Mouse (Mus musculus) heart, embryonic 14.5 days (tissue): ENCODE measurements around the gene Kcnab1. TPM values are rescaled to one million over a fixed set of nuclear protein-coding genes. Genes with fewer than 3 reads are reported as not detected.

Source experiments
- ATAC-seq: fragments of 200-750 bp; cut with Nextera tagmentation; 2 replicates; pipeline ENCODE4 v1.8.0; 2017; ENCODE audit warnings: low read depth, moderate TSS enrichment; ENCODE audit not compliant: insufficient number of reproducible peaks, insufficient read depth, low FRiP score
- H3K27ac ChIP-seq, 2 experiments: fragments of 200-500 bp in 1 of 2; fragments of 300-500 bp in 1 of 2; sonication (generic) in 1 of 2; replicated peaks in 1 of 2; 2 replicates each; pipeline ENCODE4 v1.5.1; 2012 to 2014; ENCODE audit warnings: low read depth in 2 of 2, low read length in 2 of 2, control low read depth in 1 of 2, mild to moderate bottlenecking in 1 of 2, mixed read lengths in 1 of 2; ENCODE audit not compliant: control insufficient read depth in 1 of 2, insufficient read depth in 1 of 2
- H3K27me3 ChIP-seq: fragments of 300-500 bp; sonication (generic); 2 replicates; pipeline ENCODE4 v1.6.1; 2014; ENCODE audit warnings: mild to moderate bottlenecking, low read length, control low read depth; ENCODE audit not compliant: control insufficient read depth, insufficient read depth
- H3K36me3 ChIP-seq: fragments of 300-500 bp; sonication (generic); 2 replicates; pipeline ENCODE4 v1.6.1; 2014; ENCODE audit warnings: mild to moderate bottlenecking, control low read depth, low read length, mixed read lengths; ENCODE audit not compliant: control insufficient read depth, insufficient read depth
- H3K4me1 ChIP-seq, 2 experiments: fragments of 200-500 bp in 1 of 2; fragments of 300-500 bp in 1 of 2; sonication (generic) in 1 of 2; 2 replicates each; pipeline ENCODE4 v1.6.1; 2012 to 2014; ENCODE audit warnings: low read length in 2 of 2, control low read depth in 1 of 2, mixed read lengths in 1 of 2; ENCODE audit not compliant: control insufficient read depth in 2 of 2, insufficient read depth in 2 of 2
- H3K4me2 ChIP-seq: fragments of 300-500 bp; sonication (generic); 2 replicates; pipeline ENCODE4 v1.6.1; 2014; ENCODE audit warnings: mild to moderate bottlenecking, low read length
- H3K4me3 ChIP-seq, 2 experiments: fragments of 200-500 bp in 1 of 2; fragments of 300-500 bp in 1 of 2; sonication (generic) in 1 of 2; 2 replicates each; pipeline ENCODE4 v1.5.1; 2012 to 2014; ENCODE audit warnings: low read length in 2 of 2, mild to moderate bottlenecking in 2 of 2, control low read depth in 1 of 2, low read depth in 1 of 2, moderate library complexity in 1 of 2; ENCODE audit not compliant: control insufficient read depth in 1 of 2, insufficient read depth in 1 of 2
- H3K9ac ChIP-seq: fragments of 300-500 bp; sonication (generic); 2 replicates; pipeline ENCODE4 v1.6.1; 2014; ENCODE audit warnings: mild to moderate bottlenecking, low read length
- H3K9me3 ChIP-seq: fragments of 300-500 bp; sonication (generic); 2 replicates; pipeline ENCODE4 v1.6.1; 2016; ENCODE audit warnings: low read length, control low read depth; ENCODE audit not compliant: control insufficient read depth
- WGBS: fragments of 180-500 bp; shearing (Covaris S2); extraction: QIAGEN DNeasy Blood & Tissue Kit; methylation state at CpG from one replicate; pipeline ENCODE4 v1.1.7; 2014; 5-methylcytosine and 5-hydroxymethylcytosine counted together
- polyA plus RNA-seq: library from polyadenylated mRNA; unstranded; fragments of >200 nt; fragmentation: Nextera tagmentation; extraction: Ambion mirVana; gene quantifications from 2 replicates; pipeline ENCODE4 v1.2.1, GENCODE M21; 2014

Gene Kcnab1
- polyA plus RNA-seq, 1 experiment from 2014 or later = 2.8 TPM

DNA sequence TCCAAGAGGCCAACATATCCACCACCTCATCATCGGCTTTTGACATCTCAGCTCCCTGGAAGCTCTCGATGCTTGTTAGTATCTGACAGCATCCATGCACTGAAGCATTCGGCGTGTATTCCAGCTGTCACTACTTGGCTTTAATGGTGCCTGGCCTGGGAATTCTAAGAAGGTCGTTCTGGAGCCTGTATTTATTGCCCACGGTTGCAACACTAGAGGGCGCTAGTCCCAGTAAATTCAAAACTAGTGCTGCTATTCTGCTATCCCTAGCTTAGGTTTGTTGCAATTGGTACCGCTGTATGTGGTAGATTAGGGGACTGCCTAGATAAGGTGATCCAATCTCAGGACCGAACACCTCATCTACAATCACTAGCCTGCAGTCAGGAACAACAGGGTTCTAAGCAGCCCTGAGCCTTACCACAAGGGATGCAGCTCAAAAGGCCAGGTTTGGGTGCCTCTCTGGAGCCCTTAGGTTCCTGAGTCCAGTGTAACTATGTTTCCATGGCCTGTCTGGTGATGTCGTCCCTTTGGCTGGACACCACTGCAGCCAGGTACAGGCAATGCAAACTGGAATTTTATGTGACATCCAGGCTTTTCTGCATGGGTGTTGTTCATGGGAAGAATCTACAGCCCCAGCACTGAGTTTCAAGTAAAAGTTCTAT, 208.8 kb downstream of the Kcnab1 start:
- H3K9ac ChIP-seq = no peak overlapping the region
- H3K4me1 ChIP-seq = no peaks in the 10 kb centered on the region
- no peaks in the 10 kb centered on the region for H3K9me3 ChIP-seq
- ATAC-seq = no peak
- H3K27me3 ChIP-seq = no peaks in the 10 kb centered on the region
- 34% methylated on average over 10 of the region's 10 CpGs for WGBS
- no peak overlapping the region for H3K4me3 ChIP-seq
- H3K4me2 ChIP-seq = no peak overlapping the region
- H3K36me3 ChIP-seq = no peaks in the 10 kb centered on the region
- no peak overlapping the region for H3K27ac ChIP-seq

DNA sequence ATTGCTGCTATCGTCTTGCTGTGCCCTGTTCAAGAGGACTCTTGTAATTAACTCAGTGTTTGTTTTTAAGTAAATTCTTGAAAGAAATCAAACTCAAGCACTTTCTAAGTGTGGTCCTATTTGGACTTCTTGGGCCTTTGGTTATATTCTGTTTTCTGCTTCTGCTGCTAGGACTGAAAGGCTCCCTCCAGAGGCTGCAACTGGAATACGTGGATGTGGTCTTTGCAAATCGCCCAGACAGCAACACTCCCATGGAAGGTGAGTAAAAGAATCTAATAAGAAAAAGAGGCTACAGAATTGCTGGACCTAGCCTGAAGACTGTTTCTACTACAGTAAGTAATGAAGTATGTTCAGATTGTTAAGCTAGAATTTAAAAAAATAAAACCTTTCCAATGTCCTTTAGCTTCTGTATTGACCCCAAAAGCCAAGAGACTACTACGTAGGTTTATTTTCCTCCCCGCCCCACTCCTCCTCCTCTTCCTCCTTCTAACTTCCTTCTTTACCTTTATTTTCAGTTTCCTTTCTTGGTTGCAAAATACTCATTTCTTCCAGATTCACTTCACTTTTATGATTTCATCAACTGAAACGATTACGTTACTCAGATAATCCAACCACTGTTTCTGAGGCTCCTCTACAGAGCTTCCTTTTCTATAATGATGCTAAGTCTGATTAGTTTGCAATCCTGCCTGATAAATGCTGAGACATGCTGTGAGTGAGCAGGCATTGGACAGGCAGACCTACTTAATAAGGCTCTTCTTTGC, 210.2 kb downstream of the Kcnab1 start:
- no peaks in the 10 kb centered on the region for H3K9me3 ChIP-seq
- no peak overlapping the region for H3K4me3 ChIP-seq
- H3K36me3 ChIP-seq = no peaks in the 10 kb centered on the region
- H3K4me2 ChIP-seq = no peak overlapping the region
- no peaks in the 10 kb centered on the region for H3K4me1 ChIP-seq
- 71% methylated on average over 7 of the region's 7 CpGs for WGBS
- no peak for ATAC-seq
- H3K9ac ChIP-seq = no peak overlapping the region
- no peak overlapping the region for H3K27ac ChIP-seq
- no peaks in the 10 kb centered on the region for H3K27me3 ChIP-seq

DNA sequence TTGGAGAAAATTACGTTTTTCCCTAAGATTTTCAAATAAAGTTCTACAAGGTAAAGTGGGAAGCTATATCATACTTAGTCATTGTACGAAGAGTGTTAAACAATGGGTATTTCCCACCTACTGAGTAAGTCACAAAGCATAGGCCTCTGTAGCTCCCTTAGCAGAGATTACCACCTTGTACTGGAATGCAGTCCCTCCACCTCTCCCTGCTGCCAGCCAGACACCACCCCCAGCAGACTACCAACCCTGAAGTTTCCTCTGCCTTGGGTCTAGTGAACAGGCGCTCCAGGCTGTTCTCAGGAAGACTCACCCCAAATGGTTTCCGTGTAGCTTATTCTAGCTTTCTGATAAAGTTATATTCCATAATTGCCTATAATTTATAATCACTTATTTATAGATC, 211.8 kb downstream of the Kcnab1 start:
- Histone ChIP-seq H3K9ac (no peak overlapping the region), H3K4me3 (no peak overlapping the region), H3K4me1 (no peaks in the 10 kb centered on the region), H3K27ac (no peak overlapping the region), H3K9me3 (no peaks in the 10 kb centered on the region), H3K4me2 (no peak overlapping the region), H3K36me3 (no peaks in the 10 kb centered on the region), H3K27me3 (no peaks in the 10 kb centered on the region)
- 76% methylated on average over 4 of the region's 4 CpGs for WGBS
- ATAC-seq = no peak

DNA sequence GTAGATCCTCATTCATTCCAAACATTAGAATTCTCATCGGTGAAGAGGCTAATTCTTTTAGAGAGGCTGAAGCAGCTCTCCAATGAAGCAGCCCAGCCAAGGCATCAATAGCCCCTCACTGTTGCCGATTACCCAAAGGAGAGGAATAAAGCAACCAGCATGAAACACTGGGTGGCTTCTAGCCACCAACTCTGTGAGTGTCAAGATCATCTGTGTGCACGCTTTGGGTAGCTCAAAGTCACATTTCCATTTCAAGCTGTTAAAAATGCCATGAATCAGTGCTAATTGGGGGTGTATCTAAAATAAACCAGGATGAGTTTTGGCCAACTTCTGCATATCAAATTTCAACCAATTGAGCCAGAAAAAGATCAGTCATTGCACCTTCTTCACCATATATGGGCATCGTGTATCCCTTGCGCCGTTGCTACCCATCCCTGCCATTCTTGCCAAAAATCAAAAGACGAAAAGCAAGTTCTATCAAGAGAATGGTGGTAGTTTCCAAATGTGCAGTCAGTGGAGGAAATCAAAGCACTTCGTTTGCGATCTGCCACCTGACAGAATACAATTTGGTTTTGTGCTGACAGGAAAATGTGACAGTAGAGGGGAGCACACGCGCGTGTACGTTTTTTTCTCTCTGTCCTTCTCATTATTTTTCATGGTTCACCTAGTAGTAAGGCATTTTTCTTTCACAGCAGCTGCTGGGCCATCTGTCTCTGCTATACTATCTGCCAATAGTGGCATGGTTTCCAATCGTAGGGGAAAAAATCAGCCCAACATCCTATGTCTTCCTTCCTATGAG, 213.0 kb downstream of the Kcnab1 start:
- H3K9ac ChIP-seq = no peak overlapping the region
- ATAC-seq = no peak
- WGBS = 87% methylated on average over 14 of the region's 14 CpGs
- H3K4me3 ChIP-seq = no peak overlapping the region
- no peaks in the 10 kb centered on the region for H3K36me3 ChIP-seq
- H3K9me3 ChIP-seq = no peaks in the 10 kb centered on the region
- no peaks in the 10 kb centered on the region for H3K27me3 ChIP-seq
- no peak overlapping the region for H3K4me2 ChIP-seq
- no peaks in the 10 kb centered on the region for H3K4me1 ChIP-seq
- H3K27ac ChIP-seq = no peak overlapping the region

DNA sequence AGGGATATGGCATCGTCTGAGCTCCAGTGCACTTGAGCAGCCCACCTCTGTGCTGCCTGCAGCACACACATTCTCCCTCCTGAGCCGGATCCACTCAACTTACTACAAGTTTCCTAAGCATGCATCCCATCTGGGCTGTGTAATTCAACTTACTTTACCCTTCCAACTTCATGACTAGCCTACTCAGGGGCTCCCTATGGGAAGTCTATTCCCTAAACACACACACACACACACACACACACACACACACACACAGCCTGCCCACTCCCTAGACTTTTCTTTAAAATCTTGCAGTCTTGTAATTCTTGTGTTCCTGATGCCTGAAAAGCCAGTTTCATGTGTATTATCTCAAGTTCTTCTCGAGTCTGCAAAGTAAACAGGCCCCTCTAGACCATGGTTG, 216.1 kb downstream of the Kcnab1 start:
- no peak for ATAC-seq
- Histone ChIP-seq H3K27me3 (no peaks in the 10 kb centered on the region), H3K9ac (no peak overlapping the region), H3K36me3 (no peaks in the 10 kb centered on the region), H3K4me3 (no peak overlapping the region), H3K27ac (no peak overlapping the region), H3K4me2 (no peak overlapping the region), H3K4me1 (no peaks in the 10 kb centered on the region), H3K9me3 (no peaks in the 10 kb centered on the region)
- WGBS = 61% methylated on average over 3 of the region's 3 CpGs

DNA sequence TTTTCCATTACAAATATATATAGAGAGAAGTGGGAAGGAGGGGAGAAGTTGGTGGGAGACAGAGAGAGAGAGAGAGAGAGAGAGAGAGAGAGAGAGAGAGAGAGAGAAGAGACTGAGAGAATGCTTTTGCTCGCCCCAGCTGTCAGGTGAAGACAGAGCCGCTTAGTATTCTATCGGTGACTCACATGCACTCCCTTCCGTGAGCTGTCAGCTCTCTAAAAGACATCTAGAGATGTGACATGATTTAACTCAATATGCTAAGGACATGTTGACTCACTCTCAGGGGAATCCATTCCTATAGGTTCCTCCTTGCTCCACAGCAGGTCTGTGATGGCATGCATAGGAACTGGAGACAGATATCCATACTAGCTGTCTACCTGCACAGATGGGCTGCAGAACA, 219.6 kb downstream of the Kcnab1 start:
- no peak for ATAC-seq
- 44% methylated on average over 4 of the region's 4 CpGs for WGBS
- H3K27me3 ChIP-seq = no peaks in the 10 kb centered on the region
- no peak overlapping the region for H3K4me3 ChIP-seq
- no peaks in the 10 kb centered on the region for H3K9me3 ChIP-seq
- no peak overlapping the region for H3K27ac ChIP-seq
- H3K9ac ChIP-seq = no peak overlapping the region
- no peak overlapping the region for H3K4me2 ChIP-seq
- H3K4me1 ChIP-seq = no peaks in the 10 kb centered on the region
- no peaks in the 10 kb centered on the region for H3K36me3 ChIP-seq

DNA sequence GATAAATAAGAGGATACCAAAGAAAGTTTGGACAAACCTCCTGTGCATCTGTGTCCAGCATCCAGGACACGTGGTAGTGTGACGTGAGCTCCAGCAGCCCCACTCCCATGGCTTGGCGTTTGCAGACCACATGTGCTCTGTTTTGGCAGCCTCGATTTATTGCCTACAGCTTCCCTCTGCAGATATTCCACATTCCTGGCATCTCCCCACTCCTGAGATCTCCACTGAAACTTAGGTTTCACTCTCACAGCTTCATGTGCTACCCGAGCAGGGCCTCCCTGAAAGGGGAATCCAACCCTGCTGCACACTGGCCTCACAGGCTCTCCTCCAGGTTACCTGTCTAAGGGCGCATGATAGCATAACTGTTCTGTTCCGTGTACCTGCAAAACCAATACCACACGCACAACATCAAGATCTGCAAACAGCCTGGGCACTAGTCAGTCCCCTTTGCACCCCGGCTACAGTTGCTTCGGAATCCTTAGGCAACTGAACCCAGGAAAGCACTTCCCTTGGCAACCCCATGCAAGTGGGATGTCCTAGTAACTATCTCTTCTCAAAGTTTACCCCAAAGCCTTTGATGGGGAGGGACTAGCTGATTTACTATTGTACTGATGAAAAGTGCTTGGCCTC, 228.8 kb downstream of the Kcnab1 start:
- H3K4me3 ChIP-seq = no peak overlapping the region
- H3K4me2 ChIP-seq = no peak overlapping the region
- no peaks in the 10 kb centered on the region for H3K9me3 ChIP-seq
- 0 out of 4 replicates have a peak, but pooled peaks cover 0 to 2% of the 10 kb centered on the region in 2 experiments for H3K4me1 ChIP-seq
- no peaks in the 10 kb centered on the region for H3K27me3 ChIP-seq
- H3K9ac ChIP-seq = no peak overlapping the region
- no peak overlapping the region for H3K27ac ChIP-seq
- no peaks in the 10 kb centered on the region for H3K36me3 ChIP-seq
- no peak for ATAC-seq
- WGBS = 79% methylated on average over 10 of the region's 10 CpGs
